Mouse (Mus musculus): Measurements from ENCODE around the gene Gjb3.
A peak's percentile ranks its signal among the peaks of the same experiment; 100 is the strongest.

- no peak for TF ChIP-seq POLR2A (IDR thresholded peaks at IDR 0.05; ENCODE audit: borderline replicate concordance, extremely low read depth, insufficient read depth, insufficient read length, poor library complexity, severe bottlenecking)
- TF ChIP-seq CTCF (IDR thresholded peaks at IDR 0.05; ENCODE audit: borderline replicate concordance, extremely low read depth, insufficient read depth, insufficient read length): peak; percentile 61; the same call in 1 of the 2 replicates
These were observed 46.7 kb upstream of the Gjb3 start for GRCm38 (mm10) chr4:127377344-127377743.

All from brain, embryonic 14.5 days (tissue).